9 mouse cellular contexts compared by ENCODE assay signal in genomic region chr11:95688981-95689380, GRCm38 (mm10). TPM values are rescaled to one million over a fixed set of nuclear protein-coding genes. Genes with fewer than 3 reads are reported as not detected.
DNase-seq lines count a peak whose midpoint lies in the region; ATAC-seq and TF ChIP-seq lines count a peak whose summit lies in the region.
"Had no signal": no experiment of that assay in that cellular context is flagged by ENCODE, and none has a peak within 500 bp of the region (broad histone marks: within the 10 kb centered on the region; RNA-seq: fewer than 3 reads in every experiment).

No protein-coding gene starts in this region.

- no peak for DNase-seq in layer of hippocampus, adult 2 months (ENCODE audit: low spot score in 2 of 2)
- DNase-seq in layer of hippocampus, postnatal 10 days (ENCODE audit: low spot score in 2 of 2) = no peak
- DNase-seq in cerebellum, postnatal 36 days = no peak
- no peak for DNase-seq in testis, postnatal 14 days (ENCODE audit: low spot score)
- DNase-seq in adrenal gland, adult (ENCODE audit: inconsistent age in 2 of 2, low spot score in 1 of 2) = no peak

- WGBS in embryonic facial prominence, embryonic 15.5 days = 45% methylated on average over 7 of the region's 7 CpGs
- WGBS in intestine, embryonic 16.5 days = 61% methylated on average over 7 of the region's 7 CpGs

- H3K27me3 ChIP-seq in embryonic facial prominence, embryonic 15.5 days = no peaks in the 10 kb centered on the region
- no peaks in the 10 kb centered on the region for H3K27me3 ChIP-seq in intestine, embryonic 16.5 days (replicated peaks; ENCODE audit: control insufficient read depth, insufficient read depth, low read length)
- H3K27me3 ChIP-seq: Patski had no signal

- H3K4me1 ChIP-seq in embryonic facial prominence, embryonic 15.5 days = peaks cover 17% of the 10 kb centered on the region
- peaks cover 10% of the 10 kb centered on the region for H3K4me1 ChIP-seq in intestine, embryonic 16.5 days (ENCODE audit: control insufficient read depth, insufficient read depth, low read length)

- H3K9me3 ChIP-seq in embryonic facial prominence, embryonic 15.5 days (replicated peaks) = no peaks in the 10 kb centered on the region
- no peaks in the 10 kb centered on the region for H3K9me3 ChIP-seq in intestine, embryonic 16.5 days (ENCODE audit: control insufficient read depth, low read length)

- H3K36me3 ChIP-seq in embryonic facial prominence, embryonic 15.5 days = no peaks in the 10 kb centered on the region
- H3K36me3 ChIP-seq in intestine, embryonic 16.5 days (ENCODE audit: control insufficient read depth, insufficient read depth, low read length) = no peaks in the 10 kb centered on the region

- TF ChIP-seq CTCF in layer of hippocampus, adult 2 months (conservative IDR thresholded peaks at IDR 0.05) = no peak

- no peak overlapping the region for H3K9ac ChIP-seq in embryonic facial prominence, embryonic 15.5 days
- 0 out of 2 replicates have a peak overlapping the region, but pooled peaks have one; percentile 37 for H3K9ac ChIP-seq in intestine, embryonic 16.5 days (ENCODE audit: low read depth, low read length)

- no peak for ATAC-seq in embryonic facial prominence, embryonic 15.5 days (ENCODE audit: insufficient number of reproducible peaks, low FRiP score, low TSS enrichment, low read depth)
- ATAC-seq in intestine, embryonic 16.5 days = peak; percentile 40; the same call in 1 of the 2 replicates
- ATAC-seq in monocyte, adult 5-6 weeks (replicated peaks; ENCODE audit: insufficient number of reproducible peaks, low FRiP score, low TSS enrichment, poor library complexity, severe bottlenecking) = peak; percentile 66
- ATAC-seq: Patski had no signal

- H3K27ac ChIP-seq in layer of hippocampus, adult 2 months = peak overlapping the region; percentile 57; the same call in 1 of the 2 replicates
- peak overlapping the region; percentile 40; the same call in 1 of the 2 replicates for H3K27ac ChIP-seq in embryonic facial prominence, embryonic 15.5 days (replicated peaks)
- H3K27ac ChIP-seq in intestine, embryonic 16.5 days (ENCODE audit: low read length) = 0 out of 2 replicates have a peak overlapping the region, but pooled peaks have one; percentile 6

- H3K4me3 ChIP-seq in layer of hippocampus, adult 2 months = no peak overlapping the region
- H3K4me3 ChIP-seq in embryonic facial prominence, embryonic 15.5 days (replicated peaks) = no peak overlapping the region
- no peak overlapping the region for H3K4me3 ChIP-seq in intestine, embryonic 16.5 days (ENCODE audit: low read length)

- H3K4me2 ChIP-seq in embryonic facial prominence, embryonic 15.5 days (replicated peaks) = no peak overlapping the region
- H3K4me2 ChIP-seq in intestine, embryonic 16.5 days (ENCODE audit: low read depth, low read length) = no peak overlapping the region

RNA-seq across cellular contexts. Expression of gene Phb, which starts 22.2 kb away (rescaled TPM):
- total RNA-seq in layer of hippocampus, adult 2 months (2021) = 10 to 100 TPM; 96.3 to 97.5 TPM
- total RNA-seq in layer of hippocampus, postnatal 10 days (2021) = 100 to 1,000 TPM; 110 to 124 TPM
- polyA plus RNA-seq in embryonic facial prominence, embryonic 15.5 days (2015; fragmentation: Nextera tagmentation; extraction: Ambion mirVana) = 162 and 186 TPM in 2 replicates
- polyA plus RNA-seq in intestine, embryonic 16.5 days (2015; fragmentation: Nextera tagmentation; extraction: Ambion mirVana) = 309 and 324 TPM in 2 replicates
- 31.8 to 48.7 TPM (median 44.4 TPM) in 3 replicates for total RNA-seq in monocyte, adult 5-6 weeks (2017)

RNA-seq across cellular contexts. Expression of gene Zfp652, which starts 23.5 kb away (rescaled TPM):
- total RNA-seq in layer of hippocampus, adult 2 months (2021) = 10 to 100 TPM; 49.0 to 50.5 TPM
- 10 to 100 TPM; 51.1 to 52.1 TPM for total RNA-seq in layer of hippocampus, postnatal 10 days (2021)
- 25.6 and 26.7 TPM in 2 replicates for polyA plus RNA-seq in embryonic facial prominence, embryonic 15.5 days (2015; fragmentation: Nextera tagmentation; extraction: Ambion mirVana)
- polyA plus RNA-seq in intestine, embryonic 16.5 days (2015; fragmentation: Nextera tagmentation; extraction: Ambion mirVana) = 14.7 and 16.8 TPM in 2 replicates
- 15.2 to 48.6 TPM (median 24.2 TPM) in 3 replicates for total RNA-seq in monocyte, adult 5-6 weeks (2017)

RNA-seq across cellular contexts. Expression of gene B130006D01Rik, which starts 34.4 kb away (rescaled TPM):
- 1 to 10 TPM; 1.8 to 2.3 TPM for total RNA-seq in layer of hippocampus, adult 2 months (2021)
- 1 to 10 TPM; 1.6 to 1.8 TPM for total RNA-seq in layer of hippocampus, postnatal 10 days (2021)
- 1.2 and 1.6 TPM in 2 replicates for polyA plus RNA-seq in embryonic facial prominence, embryonic 15.5 days (2015; fragmentation: Nextera tagmentation; extraction: Ambion mirVana)
- 0.78 and 0.92 TPM in 2 replicates for polyA plus RNA-seq in intestine, embryonic 16.5 days (2015; fragmentation: Nextera tagmentation; extraction: Ambion mirVana)
- 2.5 to 6.1 TPM (median 5.2 TPM) in 3 replicates for total RNA-seq in monocyte, adult 5-6 weeks (2017)

Comparison
In these comparisons a context has a peak if more than half of its experiments do, and no peak if none do; other contexts are left out.
1. H3K27ac ChIP-seq: peak in every context shown above with its lines; median percentile 57 in layer of hippocampus, adult 2 months; 40 in embryonic facial prominence, embryonic 15.5 days; 6 in intestine, embryonic 16.5 days.